Mouse (Mus musculus): Measurements from ENCODE around the gene Cxcl13. TPM values are rescaled to one million over a fixed set of nuclear protein-coding genes. Genes with fewer than 3 reads are reported as not detected.
"Not testable (repeated sequence)": the region's sequence is repeated elsewhere in the genome, so short reads cannot be mapped to it uniquely, and the experiment has no call there.

Gene Cxcl13
- under 1 TPM in 1 of 4 experiments, not detected in 3; 0.39 TPM for total RNA-seq (2022)

GRCm38 (mm10) chr5:95956651-95957050, at the start of gene Cxcl13:
Gene Cxcl13, plus strand, starts transcription at chr5:95956951.
- DNase-seq (ENCODE audit: low spot score in 2 of 2), result no peak

GRCm38 (mm10) chr5:95911006-95911405, 45.7 kb upstream of the Cxcl13 start:
- no peak for DNase-seq (ENCODE audit: low spot score in 2 of 2)

- no peak for DNase-seq (ENCODE audit: low spot score in 2 of 2)
Observed at GRCm38 (mm10) chr5:95918491-95918890, 38.3 kb upstream of the Cxcl13 start.

GRCm38 (mm10) chr5:95924023-95924422, 32.7 kb upstream of the Cxcl13 start:
- DNase-seq (ENCODE audit: low spot score in 2 of 2), result no peak

GRCm38 (mm10) chr5:95925204-95925930, 31.4 kb upstream of the Cxcl13 start:
- no peak for DNase-seq (ENCODE audit: low spot score in 2 of 2)

- no peak for DNase-seq (ENCODE audit: low spot score in 2 of 2)
Observed at GRCm38 (mm10) chr5:95925931-95926263, 30.9 kb upstream of the Cxcl13 start.

GRCm38 (mm10) chr5:95935035-95935434, 21.7 kb upstream of the Cxcl13 start:
- DNase-seq (ENCODE audit: low spot score in 2 of 2), result no peak

- DNase-seq (ENCODE audit: low spot score in 2 of 2), result no peak
Observed at GRCm38 (mm10) chr5:95936068-95936467, 20.7 kb upstream of the Cxcl13 start.

- DNase-seq (ENCODE audit: low spot score in 2 of 2), result no peak
Observed at GRCm38 (mm10) chr5:95937129-95937528, 19.6 kb upstream of the Cxcl13 start.

GRCm38 (mm10) chr5:95938044-95938625, 18.6 kb upstream of the Cxcl13 start:
- DNase-seq (ENCODE audit: low spot score in 2 of 2), result no peak

GRCm38 (mm10) chr5:95940682-95941221, 16.0 kb upstream of the Cxcl13 start:
- no peak for DNase-seq (ENCODE audit: low spot score in 2 of 2)

GRCm38 (mm10) chr5:95941562-95941961, 15.2 kb upstream of the Cxcl13 start:
- no peak for DNase-seq (ENCODE audit: low spot score in 2 of 2)

GRCm38 (mm10) chr5:95945120-95945519, 11.6 kb upstream of the Cxcl13 start:
- DNase-seq (ENCODE audit: low spot score in 2 of 2), result no peak

GRCm38 (mm10) chr5:95946344-95946743, 10.4 kb upstream of the Cxcl13 start:
- DNase-seq (ENCODE audit: low spot score in 2 of 2), result no peak

GRCm38 (mm10) chr5:95948641-95949040, 8.1 kb upstream of the Cxcl13 start:
- DNase-seq (ENCODE audit: low spot score in 2 of 2), result no peak

GRCm38 (mm10) chr5:95949946-95950701, 6.6 kb upstream of the Cxcl13 start:
- DNase-seq (ENCODE audit: low spot score in 2 of 2), result peak in 1 of 2 experiments; percentile 42

GRCm38 (mm10) chr5:95964940-95965339, 8.2 kb downstream of the Cxcl13 start:
- DNase-seq (ENCODE audit: low spot score in 2 of 2), result no peak

- no peak for DNase-seq (ENCODE audit: low spot score in 2 of 2)
Observed at GRCm38 (mm10) chr5:95966621-95967020, 9.9 kb downstream of the Cxcl13 start.

- peak; percentile 13 to 44 for DNase-seq (ENCODE audit: low spot score in 2 of 2)
Observed at GRCm38 (mm10) chr5:95970845-95971244, 14.1 kb downstream of the Cxcl13 start.

- no peak for DNase-seq (ENCODE audit: low spot score in 2 of 2)
Observed at GRCm38 (mm10) chr5:95972208-95972607, 15.5 kb downstream of the Cxcl13 start.

- DNase-seq (ENCODE audit: low spot score in 2 of 2), result not testable (repeated sequence)
Observed at GRCm38 (mm10) chr5:95973806-95974205, 17.1 kb downstream of the Cxcl13 start.

GRCm38 (mm10) chr5:95976299-95976698, 19.5 kb downstream of the Cxcl13 start:
- DNase-seq (ENCODE audit: low spot score in 2 of 2), result peak in 1 of 2 experiments; percentile 17

Data from layer of hippocampus, adult 8-10 months (tissue).